Mouse (Mus musculus): ENCODE results near the gene Serpinc1. TPM values are rescaled to one million over a fixed set of nuclear protein-coding genes. Genes with fewer than 3 reads are reported as not detected.

Gene Serpinc1
- polyA plus RNA-seq, 1 experiment from 2014 or later = 7.0 TPM

DNA sequence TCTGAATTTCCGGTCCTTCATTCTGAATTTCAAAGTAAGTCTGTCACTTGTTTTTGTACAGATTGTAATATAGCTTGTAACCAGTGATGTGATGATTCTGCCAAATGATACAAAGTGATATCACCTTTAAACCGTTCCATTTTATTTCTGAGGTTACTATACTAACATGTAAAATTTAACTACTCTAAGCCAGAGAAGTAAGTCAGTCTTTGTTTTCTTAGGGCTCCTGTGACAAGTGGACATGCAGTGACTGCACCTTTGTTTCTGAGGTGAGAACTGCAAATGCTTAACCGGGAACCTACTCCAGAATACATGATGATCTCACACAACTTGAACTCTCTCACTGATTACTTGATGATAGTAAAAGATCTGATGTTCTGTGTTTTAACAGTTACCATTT, 59.6 kb downstream of the Serpinc1 start:
- 33% methylated on average over 3 of the region's 3 CpGs for WGBS
- H3K9me3 ChIP-seq = no peaks in the 10 kb centered on the region
- no peak for ATAC-seq
- H3K4me1 ChIP-seq (replicated peaks) = no peaks in the 10 kb centered on the region
- no peak overlapping the region for H3K27ac ChIP-seq
- no peak overlapping the region for H3K4me3 ChIP-seq (replicated peaks)
- peak overlapping the region; percentile 41 for H3K4me2 ChIP-seq (replicated peaks)
- no peaks in the 10 kb centered on the region for H3K27me3 ChIP-seq (replicated peaks)
- peaks cover 2% of the 10 kb centered on the region; the same call in 1 of the 2 replicates for H3K36me3 ChIP-seq
- H3K9ac ChIP-seq = no peak overlapping the region

DNA sequence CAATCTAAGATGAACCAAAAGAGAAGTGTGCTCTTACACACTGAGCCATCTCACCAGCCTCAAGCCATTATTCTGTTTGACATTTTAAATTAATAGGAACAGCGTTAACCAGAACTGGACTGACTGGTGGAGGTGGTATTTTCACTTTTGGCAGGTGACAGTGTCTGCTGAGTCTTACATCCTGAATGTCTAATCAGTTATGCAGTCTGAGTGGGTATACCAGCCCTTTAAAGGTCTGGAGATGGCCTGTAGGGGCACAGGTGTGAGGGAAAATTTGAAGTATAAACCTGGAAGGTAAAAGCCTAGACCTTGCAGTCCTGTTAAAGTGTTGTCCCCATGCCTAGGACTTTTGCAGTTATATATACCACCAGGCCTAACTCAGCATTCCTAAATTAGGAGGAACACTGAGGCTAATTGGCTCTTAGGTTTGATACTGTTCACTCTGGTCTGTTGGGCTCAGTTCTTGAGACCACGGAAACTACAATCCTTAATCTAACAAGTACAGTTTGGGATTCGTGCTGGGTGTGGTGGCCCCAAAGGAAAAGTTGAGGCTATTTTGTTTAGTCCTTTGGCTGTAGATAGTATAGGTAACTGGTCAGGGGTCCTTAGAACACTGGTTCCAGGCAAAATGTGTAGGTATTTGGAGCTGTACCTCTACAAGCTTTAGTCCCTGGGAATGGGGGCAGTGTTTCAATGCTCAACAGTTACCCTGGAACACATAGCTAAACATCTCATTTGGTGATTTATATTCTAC, 60.8 kb downstream of the Serpinc1 start:
- Histone ChIP-seq H3K27me3 (replicated peaks) (no peaks in the 10 kb centered on the region), H3K4me1 (replicated peaks) (no peaks in the 10 kb centered on the region), H3K4me3 (replicated peaks) (no peak overlapping the region), H3K9me3 (no peaks in the 10 kb centered on the region), H3K4me2 (replicated peaks) (no peak overlapping the region), H3K9ac (no peak overlapping the region), H3K27ac (no peak overlapping the region), H3K36me3 (peaks cover 2% of the 10 kb centered on the region; the same call in 1 of the 2 replicates)
- 14% methylated on average over 3 of the region's 3 CpGs for WGBS
- peak; percentile 12 for ATAC-seq

DNA sequence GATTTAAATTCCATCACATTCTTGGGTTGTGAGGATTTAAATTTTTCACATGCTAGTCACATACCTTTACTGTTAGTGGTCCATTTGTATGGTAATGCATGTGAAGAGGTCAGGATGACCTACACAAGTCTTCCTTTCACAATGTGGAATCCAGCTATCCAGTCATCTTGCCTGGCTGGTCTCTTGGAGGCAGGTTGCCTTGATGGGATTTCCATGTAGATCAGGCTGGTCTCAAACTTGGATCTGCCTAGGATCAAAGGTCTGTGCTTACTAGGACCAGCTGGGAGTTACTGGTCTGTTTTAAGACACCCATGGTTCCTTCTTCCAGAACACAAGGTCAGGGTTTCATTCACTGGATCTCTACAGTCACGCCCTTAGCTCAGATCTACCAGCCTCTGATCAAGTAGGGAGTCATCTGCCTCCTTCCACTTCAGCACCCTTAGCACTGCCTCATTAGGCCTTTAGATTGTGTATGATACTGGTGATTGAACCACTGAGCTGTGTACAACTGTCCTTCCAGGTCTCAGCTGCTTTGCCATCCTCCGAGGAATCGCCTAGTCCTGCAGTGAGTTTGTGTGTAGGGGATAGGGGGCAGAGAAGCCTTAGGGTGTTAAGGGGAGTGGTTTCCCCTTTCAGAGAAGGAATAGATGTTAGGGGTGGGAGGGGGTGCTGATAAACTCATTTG, 61.5 kb downstream of the Serpinc1 start:
- 15% methylated on average over 3 of the region's 3 CpGs for WGBS
- Histone ChIP-seq H3K9ac (no peak overlapping the region), H3K27me3 (replicated peaks) (no peaks in the 10 kb centered on the region), H3K4me3 (replicated peaks) (no peak overlapping the region), H3K4me1 (replicated peaks) (no peaks in the 10 kb centered on the region), H3K4me2 (replicated peaks) (no peak overlapping the region), H3K27ac (peak overlapping the region; percentile 28; the same call in 1 of the 2 replicates), H3K9me3 (no peaks in the 10 kb centered on the region), H3K36me3 (peaks cover 2% of the 10 kb centered on the region; the same call in 1 of the 2 replicates)
- peak; percentile 35 for ATAC-seq

GRCm38 (mm10) chr1:161040426-161040770, 62.0 kb downstream of the Serpinc1 start:
- Histone ChIP-seq H3K27ac (peak overlapping the region; percentile 28; the same call in 1 of the 2 replicates), H3K9me3 (no peaks in the 10 kb centered on the region), H3K27me3 (replicated peaks) (no peaks in the 10 kb centered on the region), H3K4me3 (replicated peaks) (no peak overlapping the region), H3K36me3 (peaks cover 6% of the 10 kb centered on the region; the same call in 1 of the 2 replicates), H3K4me1 (replicated peaks) (no peaks in the 10 kb centered on the region), H3K9ac (no peak overlapping the region), H3K4me2 (replicated peaks) (no peak overlapping the region)
- WGBS = 59% methylated on average over 1 of the region's 1 CpGs
- 0 out of 2 replicates have a peak, but pooled peaks have one; percentile 0 for ATAC-seq

GRCm38 (mm10) chr1:161040855-161041254, 62.5 kb downstream of the Serpinc1 start:
- Histone ChIP-seq H3K27me3 (replicated peaks) (no peaks in the 10 kb centered on the region), H3K4me3 (replicated peaks) (no peak overlapping the region), H3K9me3 (no peaks in the 10 kb centered on the region), H3K27ac (no peak overlapping the region), H3K36me3 (peaks cover 8% of the 10 kb centered on the region; the same call in 1 of the 2 replicates), H3K4me2 (replicated peaks) (no peak overlapping the region), H3K9ac (no peak overlapping the region), H3K4me1 (replicated peaks) (no peaks in the 10 kb centered on the region)
- ATAC-seq = no peak

DNA sequence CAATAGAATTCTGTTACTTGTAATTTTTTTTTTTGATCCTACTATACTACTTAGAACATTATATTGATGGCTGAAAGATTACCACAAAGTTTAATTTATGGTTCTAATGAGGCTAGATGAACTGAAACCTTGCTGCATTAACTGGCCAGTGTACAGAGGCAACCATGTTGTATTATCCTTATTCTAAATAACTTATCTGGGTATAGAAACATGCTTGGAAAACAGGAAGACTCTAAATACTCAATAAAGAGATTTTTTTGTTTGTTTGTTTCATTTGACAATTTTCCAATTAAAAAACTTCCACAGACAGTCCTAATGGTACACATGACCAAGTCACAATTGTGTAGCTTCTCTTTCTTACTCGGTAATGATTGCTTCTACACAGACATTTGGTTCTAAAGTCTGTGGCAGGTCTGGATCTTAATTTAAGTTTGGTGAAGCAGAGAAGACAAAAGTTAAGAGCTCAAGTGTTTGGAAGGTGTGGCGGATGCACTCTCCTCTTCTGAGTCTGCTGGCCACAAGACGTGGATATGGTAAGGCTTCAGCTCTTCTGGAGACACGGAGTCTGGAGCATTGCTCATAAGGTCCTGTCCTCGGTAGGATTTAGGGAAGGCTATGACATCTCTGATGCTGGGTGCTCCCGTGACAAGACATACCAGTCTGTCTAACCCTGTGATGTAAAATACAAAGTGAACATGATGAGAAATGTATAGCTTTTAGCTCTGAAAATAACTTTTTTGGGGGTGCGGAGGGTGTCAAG, 63.1 kb downstream of the Serpinc1 start:
- H3K9me3 ChIP-seq = no peaks in the 10 kb centered on the region
- H3K4me1 ChIP-seq (replicated peaks) = no peaks in the 10 kb centered on the region
- no peak overlapping the region for H3K4me3 ChIP-seq (replicated peaks)
- no peak overlapping the region for H3K27ac ChIP-seq
- no peak overlapping the region for H3K4me2 ChIP-seq (replicated peaks)
- no peaks in the 10 kb centered on the region for H3K27me3 ChIP-seq (replicated peaks)
- peaks cover 12% of the 10 kb centered on the region; the same call in 1 of the 2 replicates for H3K36me3 ChIP-seq
- WGBS = 84% methylated on average over 7 of the region's 7 CpGs
- no peak for ATAC-seq
- H3K9ac ChIP-seq = no peak overlapping the region

DNA sequence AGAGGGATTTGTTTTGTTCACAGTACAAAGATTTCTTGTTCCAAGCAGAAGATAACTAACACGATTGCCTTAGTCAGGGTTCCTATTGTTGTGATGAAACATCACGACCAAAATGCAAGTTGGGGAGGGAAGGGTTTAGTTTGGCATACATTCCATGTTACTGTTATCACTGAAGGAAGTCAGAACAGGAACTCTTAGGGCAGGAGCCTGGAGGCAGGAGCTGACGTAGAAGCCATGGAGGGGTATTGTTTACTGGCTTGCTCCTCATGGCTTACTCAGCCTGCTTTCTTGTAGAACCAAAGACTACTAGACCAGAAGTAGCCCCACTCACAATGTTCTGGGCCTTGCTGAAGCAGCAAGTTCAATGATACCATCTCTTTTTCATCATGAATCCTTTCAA, 68.6 kb downstream of the Serpinc1 start:
- Histone ChIP-seq H3K9me3 (no peaks in the 10 kb centered on the region), H3K4me3 (replicated peaks) (no peak overlapping the region), H3K4me1 (replicated peaks) (no peaks in the 10 kb centered on the region), H3K9ac (no peak overlapping the region), H3K27me3 (replicated peaks) (no peaks in the 10 kb centered on the region), H3K36me3 (0 out of 2 replicates have a peak, but pooled peaks cover 14% of the 10 kb centered on the region), H3K4me2 (replicated peaks) (no peak overlapping the region), H3K27ac (no peak overlapping the region)
- no peak for ATAC-seq
- 80% methylated on average over 3 of the region's 3 CpGs for WGBS

Other genes starting within 250 kb of the Serpinc1 start
- gene Rabgap1l, start 185.4 kb upstream of the Serpinc1 start, polyA plus RNA-seq (2015; fragmentation: Nextera tagmentation; extraction: Ambion mirVana) = 17.3 and 18.8 TPM in 2 replicates
- gene Rc3h1, start 72.2 kb upstream of the Serpinc1 start, polyA plus RNA-seq (2015; fragmentation: Nextera tagmentation; extraction: Ambion mirVana) = 7.5 and 8.0 TPM in 2 replicates
- gene Zbtb37, start 56.3 kb downstream of the Serpinc1 start, polyA plus RNA-seq (2015; fragmentation: Nextera tagmentation; extraction: Ambion mirVana) = 6.0 and 8.3 TPM in 2 replicates
- 44.9 and 46.9 TPM in 2 replicates for gene Dars2, start 92.1 kb downstream of the Serpinc1 start, polyA plus RNA-seq (2015; fragmentation: Nextera tagmentation; extraction: Ambion mirVana)
- 23.9 and 27.5 TPM in 2 replicates for gene Cenpl, start 92.1 kb downstream of the Serpinc1 start, polyA plus RNA-seq (2015; fragmentation: Nextera tagmentation; extraction: Ambion mirVana)
- 11.4 and 12.0 TPM in 2 replicates for gene Klhl20, start 152.9 kb downstream of the Serpinc1 start, polyA plus RNA-seq (2015; fragmentation: Nextera tagmentation; extraction: Ambion mirVana)
- gene Ankrd45, start 164.1 kb downstream of the Serpinc1 start, polyA plus RNA-seq (2015; fragmentation: Nextera tagmentation; extraction: Ambion mirVana) = 0.74 and 1.1 TPM in 2 replicates
- not detected in 2 replicates for gene Tex50, start 180.7 kb downstream of the Serpinc1 start, polyA plus RNA-seq (2015; fragmentation: Nextera tagmentation; extraction: Ambion mirVana)

Measured in intestine, embryonic 15.5 days (tissue).